Mouse (Mus musculus): ENCODE measurements around the gene Scimp.

Scimp gene

GRCm38 (mm10) chr11:70811471-70812240 is 730 bp downstream of the Scimp start:
- DNase-seq (ENCODE audit: low read depth): no peak

DNA sequence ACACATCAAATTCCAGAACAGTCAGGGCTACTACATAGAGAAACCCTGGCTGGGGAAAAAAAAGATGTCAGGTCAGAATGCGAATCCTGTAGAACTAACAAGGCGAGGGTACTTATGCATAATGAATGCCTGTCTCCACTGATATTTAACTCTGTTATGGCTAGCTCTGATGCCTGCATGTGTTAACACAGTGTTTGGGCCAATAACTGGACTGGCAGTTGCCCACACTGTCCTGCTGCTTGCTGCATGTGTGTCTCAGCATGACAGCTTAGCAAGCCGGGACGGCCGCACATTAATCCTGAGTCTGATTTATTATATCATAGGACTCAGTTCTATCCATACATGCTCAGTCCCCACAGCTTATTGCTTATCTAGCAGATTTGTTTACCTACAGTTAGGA is 1.3 kb downstream of the Scimp start:
- no peak for DNase-seq (ENCODE audit: low read depth)

- no peak for DNase-seq (ENCODE audit: low read depth)
These were observed 3.4 kb downstream of the Scimp start for GRCm38 (mm10) chr11:70809011-70809410.

DNA sequence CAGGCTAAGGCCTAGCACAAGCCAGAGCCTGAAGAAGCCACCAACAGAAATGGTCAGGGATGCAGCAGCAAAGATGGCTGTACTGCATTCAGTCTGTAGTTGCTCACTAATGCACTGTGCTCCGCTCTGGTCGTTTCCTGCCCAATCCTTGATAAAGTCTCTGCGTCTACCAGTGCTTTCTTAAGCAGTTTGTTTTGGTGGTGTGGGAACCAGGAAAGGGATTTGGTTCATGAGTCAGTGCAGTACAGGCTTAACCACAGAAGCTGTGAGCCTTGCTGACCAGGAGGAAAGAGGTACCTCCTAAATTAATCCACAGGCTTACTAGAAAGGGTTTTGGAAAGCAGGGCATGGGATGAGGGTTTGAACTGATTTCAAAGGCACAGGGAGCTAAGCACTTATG is 4.3 kb downstream of the Scimp start:
- DNase-seq (ENCODE audit: low read depth): no peak

GRCm38 (mm10) chr11:70807630-70808029 is 4.8 kb downstream of the Scimp start:
- DNase-seq (ENCODE audit: low read depth): no peak

GRCm38 (mm10) chr11:70806697-70807096 is 5.7 kb downstream of the Scimp start:
- no peak for DNase-seq (ENCODE audit: low read depth)

DNA sequence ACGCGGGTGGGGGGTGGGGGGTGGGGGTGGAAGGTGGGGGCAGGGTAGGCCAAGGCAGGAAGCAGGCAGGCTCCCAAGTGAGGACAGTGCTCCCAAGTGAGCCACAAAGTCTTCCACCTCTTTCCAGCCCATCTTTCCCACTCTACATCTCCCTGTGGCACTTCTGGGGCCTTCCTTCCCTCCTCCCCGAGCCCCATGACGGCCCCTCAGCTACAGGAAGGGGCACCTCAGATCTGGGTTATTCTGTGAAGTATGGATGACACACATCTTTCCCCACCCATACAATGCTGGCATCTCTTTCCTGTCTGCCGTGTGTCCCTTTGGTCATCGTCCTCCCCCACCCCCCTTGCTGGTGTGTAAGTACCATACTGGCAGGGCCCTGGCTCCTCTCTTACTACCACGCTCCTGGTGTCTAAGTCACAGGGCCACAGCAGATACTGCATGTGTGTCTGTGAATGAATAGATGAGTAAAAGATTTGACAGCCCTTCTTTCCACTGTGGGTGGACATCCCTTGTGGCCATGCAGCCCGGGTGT is 6.7 kb downstream of the Scimp start:
- peak; percentile 32 for DNase-seq (ENCODE audit: low read depth)

DNA sequence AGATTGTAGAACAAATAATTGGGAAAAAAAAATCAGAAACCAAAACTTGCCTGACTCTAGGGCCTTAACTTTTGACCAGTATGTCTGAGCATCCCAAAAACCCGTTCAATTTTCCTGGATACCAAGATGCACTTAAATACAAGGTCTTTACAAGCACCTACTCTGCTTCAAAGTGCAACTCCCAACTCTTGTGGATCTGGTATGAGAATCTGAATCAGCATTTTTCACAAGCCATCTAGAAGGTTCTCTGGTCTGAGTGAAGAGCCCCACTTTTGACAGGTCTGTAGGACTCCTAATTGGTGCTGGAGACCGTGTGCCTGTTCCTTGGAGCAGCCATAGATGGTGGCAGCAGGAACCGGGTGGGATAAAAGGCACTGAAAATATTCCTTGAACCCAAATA is 8.0 kb downstream of the Scimp start:
- DNase-seq (ENCODE audit: low read depth): no peak

- DNase-seq (ENCODE audit: low read depth): peak; percentile 83
These were observed 8.6 kb downstream of the Scimp start for GRCm38 (mm10) chr11:70803711-70804200.

- DNase-seq (ENCODE audit: low read depth): no peak
These were observed 9.5 kb downstream of the Scimp start for GRCm38 (mm10) chr11:70802865-70803261.

DNA sequence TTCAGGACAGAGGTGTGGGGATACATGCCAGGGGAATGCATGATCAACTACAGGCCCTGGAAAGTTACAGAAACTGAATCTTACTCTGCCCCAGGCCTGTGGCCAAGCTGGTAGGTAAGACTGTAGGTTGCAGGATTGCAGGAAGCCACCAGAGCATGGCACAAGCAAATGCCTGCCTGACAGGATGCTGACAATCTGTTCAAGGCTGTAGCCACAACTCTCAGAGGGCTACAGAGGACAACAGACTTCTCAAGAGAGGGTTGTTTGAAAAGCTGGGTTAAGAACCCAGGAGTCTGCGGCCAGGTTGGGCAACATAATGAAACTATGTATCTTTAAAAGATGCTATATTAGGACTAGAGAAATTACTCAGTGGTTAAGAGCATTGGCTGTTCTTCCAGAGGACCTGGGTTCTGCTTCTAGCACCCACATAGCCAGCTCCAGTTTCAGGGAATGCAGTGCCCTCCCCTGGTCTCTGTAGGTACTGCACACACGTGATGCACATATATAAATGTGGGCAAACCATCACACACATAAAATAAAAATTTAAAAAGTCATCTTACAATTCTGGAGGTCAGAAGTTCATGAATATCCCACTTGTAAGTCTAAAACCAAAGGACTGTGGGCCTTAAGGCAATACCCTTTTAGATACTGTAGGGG is 10.1 kb downstream of the Scimp start:
- peak; percentile 36 for DNase-seq (ENCODE audit: low read depth)

- DNase-seq (ENCODE audit: low read depth): peak; percentile 79
These were observed 20.0 kb downstream of the Scimp start for GRCm38 (mm10) chr11:70792409-70792808.

DNA sequence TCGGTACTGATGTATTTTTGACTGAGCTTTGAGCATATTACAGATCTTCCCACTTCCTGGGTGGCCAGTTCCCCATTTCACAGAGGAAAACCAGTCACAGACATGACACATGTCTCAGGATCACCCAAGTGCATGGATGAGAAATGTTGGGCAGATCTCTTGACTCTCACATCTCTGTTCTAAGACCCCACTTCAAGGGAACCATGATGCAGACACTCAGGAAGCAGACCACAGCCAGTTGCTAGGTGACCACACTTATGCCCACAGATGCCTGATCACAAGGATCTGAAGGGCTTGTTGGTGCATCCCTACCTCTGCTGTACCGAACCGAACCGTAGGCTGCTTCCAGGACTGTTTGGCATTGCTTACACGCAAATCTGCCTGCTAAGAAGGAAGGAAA is 20.7 kb downstream of the Scimp start:
- DNase-seq (ENCODE audit: low read depth): peak; percentile 57

DNA sequence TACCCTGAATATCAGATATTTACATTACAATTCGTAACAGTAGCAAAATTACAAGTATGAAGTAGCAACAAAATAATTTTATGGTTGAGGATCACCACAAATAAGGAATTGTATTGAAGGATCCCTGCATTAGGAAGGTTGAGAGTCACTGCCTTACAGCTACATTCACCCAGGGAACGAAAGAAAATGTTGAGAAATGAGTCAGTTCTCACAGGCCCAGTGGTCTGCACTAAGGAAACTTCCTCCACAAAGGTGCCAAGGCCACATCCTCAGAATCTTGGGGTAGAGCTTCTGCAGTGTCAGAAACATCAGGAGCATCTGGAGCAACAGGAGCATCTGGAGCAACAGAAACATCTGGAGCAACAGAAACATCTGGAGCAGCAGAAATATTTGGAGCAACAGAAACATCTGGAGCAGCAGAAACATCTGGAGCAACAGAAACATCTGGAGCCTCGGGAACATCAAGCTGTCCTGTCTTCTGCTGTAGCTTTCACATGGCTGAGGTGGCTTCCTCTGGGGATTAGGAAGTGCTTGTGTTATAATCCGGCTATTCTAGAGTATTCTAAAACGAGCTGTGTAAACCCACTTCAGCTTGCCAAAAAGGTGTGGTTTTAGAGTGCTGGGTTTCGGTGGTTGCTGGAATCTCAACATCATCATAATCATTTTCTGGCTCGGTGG is 21.4 kb downstream of the Scimp start:
- DNase-seq (ENCODE audit: low read depth): peak; percentile 62

DNA sequence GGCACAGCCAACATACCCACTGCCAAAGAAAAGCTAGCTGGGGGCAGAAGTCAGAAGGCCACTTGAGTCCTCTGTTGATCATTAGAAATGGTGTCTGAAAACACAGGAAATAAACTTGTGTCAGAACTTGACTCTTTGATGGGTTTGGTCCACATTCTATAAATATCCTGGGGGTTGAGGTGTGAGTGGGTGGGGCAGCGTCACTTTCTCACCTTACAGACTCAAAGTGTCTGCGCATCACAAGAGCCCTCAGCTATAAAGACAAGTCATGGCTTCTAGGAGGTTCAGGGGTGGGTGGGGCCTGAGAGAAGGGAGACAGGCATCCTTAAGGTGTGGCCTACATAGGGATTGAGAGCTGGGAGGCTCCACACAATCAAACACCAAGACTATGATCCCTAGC is 22.0 kb downstream of the Scimp start:
- DNase-seq (ENCODE audit: low read depth): peak; percentile 81

GRCm38 (mm10) chr11:70788972-70789655 is 23.3 kb downstream of the Scimp start:
- DNase-seq (ENCODE audit: low read depth): peak; percentile 83

DNA sequence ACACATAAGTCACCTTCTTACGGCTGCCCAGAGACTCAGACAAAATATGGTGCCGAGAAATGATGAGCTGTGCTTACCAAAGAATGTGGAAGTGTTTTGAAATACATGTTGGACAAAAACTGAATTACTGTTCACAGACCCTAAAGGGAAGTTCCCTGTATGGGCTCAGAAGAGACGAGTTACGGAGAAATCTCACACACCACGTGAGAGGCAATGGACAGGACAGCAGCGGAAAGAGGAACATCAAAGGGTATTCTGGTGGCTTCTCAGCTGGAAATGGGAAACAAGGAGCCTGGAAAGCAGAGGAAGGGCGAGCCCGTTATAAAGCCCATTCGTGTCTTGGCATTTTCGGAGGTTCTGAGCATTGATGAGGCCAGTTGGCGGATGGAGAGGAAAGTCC is 25.3 kb downstream of the Scimp start:
- DNase-seq (ENCODE audit: low read depth): no peak

GRCm38 (mm10) chr11:70785908-70786307 is 26.5 kb downstream of the Scimp start:
- DNase-seq (ENCODE audit: low read depth): no peak

DNA sequence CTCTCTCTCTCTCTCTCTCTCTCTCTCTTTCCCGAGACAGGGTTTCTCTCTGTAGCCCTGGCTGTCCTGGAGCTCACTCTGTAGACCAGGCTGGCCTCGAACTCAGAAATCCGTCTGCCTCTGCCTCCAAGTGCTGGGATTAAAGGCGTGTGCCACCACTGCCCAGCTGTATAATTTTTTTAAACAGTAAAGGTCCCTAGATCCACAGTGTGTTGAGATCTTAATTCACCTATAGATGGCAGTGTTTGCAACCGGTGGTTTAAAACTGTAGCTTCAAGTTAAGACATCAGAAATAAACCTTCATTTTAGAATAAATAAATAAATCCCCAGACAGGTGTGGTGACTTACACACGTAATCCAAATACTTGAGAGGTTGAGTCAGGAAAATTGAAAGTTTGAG is 34.3 kb downstream of the Scimp start:
- peak; percentile 80 for DNase-seq (ENCODE audit: low read depth)

DNA sequence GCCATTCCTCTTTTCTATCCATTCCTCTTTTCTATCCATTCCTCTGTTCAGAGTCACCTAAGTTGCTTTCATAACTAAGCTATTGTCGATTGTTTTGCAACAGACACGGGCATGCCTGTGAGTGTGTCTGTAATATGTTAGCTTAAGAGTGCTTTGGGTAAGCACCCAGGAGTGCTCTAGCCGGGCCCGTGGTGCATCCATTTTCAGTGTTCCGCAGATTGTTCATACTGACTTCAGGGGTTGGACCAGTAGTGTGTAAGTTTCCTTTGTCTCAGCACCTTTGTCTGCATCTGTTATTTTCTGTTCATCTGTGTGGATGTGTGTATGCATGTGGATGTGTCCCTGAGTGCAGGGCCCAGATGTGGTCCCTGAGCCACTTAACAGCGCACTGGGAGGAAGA is 34.8 kb downstream of the Scimp start:
- DNase-seq (ENCODE audit: low read depth): no peak

GRCm38 (mm10) chr11:70776830-70777571 is 35.4 kb downstream of the Scimp start:
- peak; percentile 87 for DNase-seq (ENCODE audit: low read depth)

Data from induced T-regulatory cell, adult 2 months (primary cell).